Mouse (Mus musculus): ENCODE measurements around the gene Pcsk1n. TPM values are rescaled to one million over a fixed set of nuclear protein-coding genes. Genes with fewer than 3 reads are reported as not detected.
A peak's percentile ranks its signal among the peaks of the same experiment; 100 is the strongest.

Gene Pcsk1n
- polyA plus RNA-seq, 1 experiment from 2014 or later, result 0.66 TPM

- Histone ChIP-seq H3K27me3 (ENCODE audit: insufficient read depth, low read length) (no peaks in the 10 kb centered on the region), H3K36me3 (ENCODE audit: insufficient read depth) (no peaks in the 10 kb centered on the region), H3K27ac (ENCODE audit: low read depth) (no peak within 1 kb of the TSS), H3K4me1 (ENCODE audit: insufficient read depth) (no peaks in the 10 kb centered on the region), H3K9ac (peak within 1 kb of the TSS; percentile 48), H3K4me2 (peak within 1 kb of the TSS; percentile 62), H3K4me3 (ENCODE audit: low read depth, low read length) (peak within 1 kb of the TSS; percentile 48), H3K9me3 (ENCODE audit: low read depth, low read length) (no peaks in the 10 kb centered on the region)
- no peak for TF ChIP-seq CTCF (IDR thresholded peaks at IDR 0.05; ENCODE audit: low read depth)
- peak; percentile 36 for ATAC-seq (ENCODE audit: insufficient read depth)
- WGBS, result 13% methylated on average over 35 of the region's 37 CpGs
- no peak for DNase-seq
These were observed 27.7 kb downstream of the Pcsk1n start, which contains the start of gene Hdac6 for GRCm38 (mm10) chrX:7947108-7947899. Gene Hdac6, minus strand, starts transcription at chrX:7947889.

- Histone ChIP-seq H3K9me3 (ENCODE audit: low read depth, low read length) (no peaks in the 10 kb centered on the region), H3K4me1 (ENCODE audit: insufficient read depth) (no peaks in the 10 kb centered on the region), H3K27ac (ENCODE audit: low read depth) (no peak overlapping the region), H3K4me2 (peak overlapping the region; percentile 58), H3K27me3 (ENCODE audit: insufficient read depth, low read length) (no peaks in the 10 kb centered on the region), H3K36me3 (ENCODE audit: insufficient read depth) (no peaks in the 10 kb centered on the region), H3K4me3 (ENCODE audit: low read depth, low read length) (peak overlapping the region; percentile 48), H3K9ac (peak overlapping the region; percentile 34)
- peak; percentile 95 for DNase-seq
- WGBS, result 7% methylated on average over 38 of the region's 38 CpGs
- peak; percentile 99 for ATAC-seq (ENCODE audit: insufficient read depth)
- TF ChIP-seq CTCF (IDR thresholded peaks at IDR 0.05; ENCODE audit: low read depth), result no peak
These were observed 28.4 kb downstream of the Pcsk1n start for GRCm38 (mm10) chrX:7947900-7948492.

GRCm38 (mm10) chrX:7950091-7950490, 30.5 kb downstream of the Pcsk1n start:
- Histone ChIP-seq H3K36me3 (ENCODE audit: insufficient read depth) (no peaks in the 10 kb centered on the region), H3K4me1 (ENCODE audit: insufficient read depth) (no peaks in the 10 kb centered on the region), H3K27me3 (ENCODE audit: insufficient read depth, low read length) (no peaks in the 10 kb centered on the region), H3K9me3 (ENCODE audit: low read depth, low read length) (no peaks in the 10 kb centered on the region), H3K4me3 (ENCODE audit: low read depth, low read length) (no peak overlapping the region), H3K9ac (no peak overlapping the region), H3K27ac (ENCODE audit: low read depth) (no peak overlapping the region), H3K4me2 (no peak overlapping the region)
- 90% methylated on average over 7 of the region's 7 CpGs for WGBS
- no peak for DNase-seq
- no peak for TF ChIP-seq CTCF (IDR thresholded peaks at IDR 0.05; ENCODE audit: low read depth)
- no peak for ATAC-seq (ENCODE audit: insufficient read depth)

GRCm38 (mm10) chrX:7958868-7959267, 39.2 kb downstream of the Pcsk1n start:
- Histone ChIP-seq H3K27me3 (ENCODE audit: insufficient read depth, low read length) (no peaks in the 10 kb centered on the region), H3K4me3 (ENCODE audit: low read depth, low read length) (no peak overlapping the region), H3K4me2 (no peak overlapping the region), H3K36me3 (ENCODE audit: insufficient read depth) (no peaks in the 10 kb centered on the region), H3K27ac (ENCODE audit: low read depth) (no peak overlapping the region), H3K4me1 (ENCODE audit: insufficient read depth) (no peaks in the 10 kb centered on the region), H3K9me3 (ENCODE audit: low read depth, low read length) (no peaks in the 10 kb centered on the region), H3K9ac (no peak overlapping the region)
- ATAC-seq (ENCODE audit: insufficient read depth) (no peak), DNase-seq (no peak)
- TF ChIP-seq CTCF (IDR thresholded peaks at IDR 0.05; ENCODE audit: low read depth), result no peak
- WGBS, result 85% methylated on average over 9 of the region's 9 CpGs

- 68% methylated on average over 7 of the region's 7 CpGs for WGBS
- H3K4me3 ChIP-seq (ENCODE audit: low read depth, low read length), result no peak overlapping the region
- no peak overlapping the region for H3K27ac ChIP-seq (ENCODE audit: low read depth)
- no peaks in the 10 kb centered on the region for H3K4me1 ChIP-seq (ENCODE audit: insufficient read depth)
- H3K9ac ChIP-seq, result no peak overlapping the region
- no peak for TF ChIP-seq CTCF (IDR thresholded peaks at IDR 0.05; ENCODE audit: low read depth)
- no peaks in the 10 kb centered on the region for H3K9me3 ChIP-seq (ENCODE audit: low read depth, low read length)
- DNase-seq, result no peak
- no peaks in the 10 kb centered on the region for H3K27me3 ChIP-seq (ENCODE audit: insufficient read depth, low read length)
- H3K4me2 ChIP-seq, result no peak overlapping the region
- ATAC-seq (ENCODE audit: insufficient read depth), result no peak
- H3K36me3 ChIP-seq (ENCODE audit: insufficient read depth), result no peaks in the 10 kb centered on the region
These were observed 44.4 kb downstream of the Pcsk1n start for GRCm38 (mm10) chrX:7963829-7964626.

GRCm38 (mm10) chrX:7966161-7966560, 46.5 kb downstream of the Pcsk1n start:
- no peaks in the 10 kb centered on the region for H3K4me1 ChIP-seq (ENCODE audit: insufficient read depth)
- no peaks in the 10 kb centered on the region for H3K36me3 ChIP-seq (ENCODE audit: insufficient read depth)
- no peak for TF ChIP-seq CTCF (IDR thresholded peaks at IDR 0.05; ENCODE audit: low read depth)
- H3K9me3 ChIP-seq (ENCODE audit: low read depth, low read length), result no peaks in the 10 kb centered on the region
- DNase-seq (no peak), ATAC-seq (ENCODE audit: insufficient read depth) (no peak)
- 40% methylated on average over 4 of the region's 4 CpGs for WGBS
- no peak overlapping the region for H3K4me2 ChIP-seq
- no peak overlapping the region; the same call in 1 of the 2 replicates for H3K9ac ChIP-seq
- peak overlapping the region; percentile 2; the same call in 1 of the 2 replicates for H3K4me3 ChIP-seq (ENCODE audit: low read depth, low read length)
- no peak overlapping the region for H3K27ac ChIP-seq (ENCODE audit: low read depth)
- H3K27me3 ChIP-seq (ENCODE audit: insufficient read depth, low read length), result no peaks in the 10 kb centered on the region
